Mouse (Mus musculus): ENCODE data around the gene Apobec3. TPM values are rescaled to one million over a fixed set of nuclear protein-coding genes. Genes with fewer than 3 reads are reported as not detected.

The Apobec3 gene
- polyA plus RNA-seq, 1 experiment: 114 TPM

- H3K36me3 ChIP-seq (ENCODE audit: control insufficient read depth, insufficient read depth, low read length, poor library complexity, severe bottlenecking): no peaks in the 10 kb centered on the region
- H3K4me1 ChIP-seq (ENCODE audit: control insufficient read depth, insufficient read depth, low read length): peaks cover 10% of the 10 kb centered on the region
- peak overlapping the region; percentile 80 for H3K27ac ChIP-seq (ENCODE audit: insufficient read depth, low read length)
- H3K9ac ChIP-seq (ENCODE audit: low read depth, poor library complexity, severe bottlenecking): peak overlapping the region; percentile 24; the same call in 1 of the 2 replicates
- no peaks in the 10 kb centered on the region for H3K27me3 ChIP-seq (ENCODE audit: control insufficient read depth, insufficient read depth, low read length, poor library complexity, severe bottlenecking)
- no peaks in the 10 kb centered on the region for H3K9me3 ChIP-seq (replicated peaks; ENCODE audit: control insufficient read depth, insufficient read depth, low read length, poor library complexity, severe bottlenecking)
- TF ChIP-seq CTCF (IDR thresholded peaks at IDR 0.05; ENCODE audit: low read depth, low read length): no peak
- TF ChIP-seq POLR2A (IDR thresholded peaks at IDR 0.05; ENCODE audit: insufficient read depth, low read length): no peak
- TF ChIP-seq EP300 (IDR thresholded peaks at IDR 0.05; ENCODE audit: insufficient read depth, low read depth, low read length): no peak
- peak overlapping the region; percentile 45 for H3K4me3 ChIP-seq (ENCODE audit: low read depth, low read length)
These were observed 12.1 kb upstream of the Apobec3 start for GRCm38 (mm10) chr15:79879319-79879718.

GRCm38 (mm10) chr15:79880477-79880876 is 11.0 kb upstream of the Apobec3 start:
- no peak overlapping the region for H3K27ac ChIP-seq (ENCODE audit: insufficient read depth, low read length)
- no peaks in the 10 kb centered on the region for H3K9me3 ChIP-seq (replicated peaks; ENCODE audit: control insufficient read depth, insufficient read depth, low read length, poor library complexity, severe bottlenecking)
- TF ChIP-seq POLR2A (IDR thresholded peaks at IDR 0.05; ENCODE audit: insufficient read depth, low read length) (no peak), EP300 (IDR thresholded peaks at IDR 0.05; ENCODE audit: insufficient read depth, low read depth, low read length) (no peak), CTCF (IDR thresholded peaks at IDR 0.05; ENCODE audit: low read depth, low read length) (no peak)
- H3K4me1 ChIP-seq (ENCODE audit: control insufficient read depth, insufficient read depth, low read length): peaks cover 7% of the 10 kb centered on the region
- H3K9ac ChIP-seq (ENCODE audit: low read depth, poor library complexity, severe bottlenecking): no peak overlapping the region
- no peaks in the 10 kb centered on the region for H3K36me3 ChIP-seq (ENCODE audit: control insufficient read depth, insufficient read depth, low read length, poor library complexity, severe bottlenecking)
- no peak overlapping the region for H3K4me3 ChIP-seq (ENCODE audit: low read depth, low read length)
- no peaks in the 10 kb centered on the region for H3K27me3 ChIP-seq (ENCODE audit: control insufficient read depth, insufficient read depth, low read length, poor library complexity, severe bottlenecking)

GRCm38 (mm10) chr15:79882623-79883267 is 8.7 kb upstream of the Apobec3 start:
- peak overlapping the region; percentile 58 for H3K4me3 ChIP-seq (ENCODE audit: low read depth, low read length)
- H3K9me3 ChIP-seq (replicated peaks; ENCODE audit: control insufficient read depth, insufficient read depth, low read length, poor library complexity, severe bottlenecking): no peaks in the 10 kb centered on the region
- H3K4me1 ChIP-seq (ENCODE audit: control insufficient read depth, insufficient read depth, low read length): peaks cover 5% of the 10 kb centered on the region
- H3K9ac ChIP-seq (ENCODE audit: low read depth, poor library complexity, severe bottlenecking): peak overlapping the region; percentile 62
- no peaks in the 10 kb centered on the region for H3K27me3 ChIP-seq (ENCODE audit: control insufficient read depth, insufficient read depth, low read length, poor library complexity, severe bottlenecking)
- H3K27ac ChIP-seq (ENCODE audit: insufficient read depth, low read length): peak overlapping the region; percentile 57
- TF ChIP-seq POLR2A (IDR thresholded peaks at IDR 0.05; ENCODE audit: insufficient read depth, low read length) (peak; percentile 14), EP300 (IDR thresholded peaks at IDR 0.05; ENCODE audit: insufficient read depth, low read depth, low read length) (no peak)
- H3K36me3 ChIP-seq (ENCODE audit: control insufficient read depth, insufficient read depth, low read length, poor library complexity, severe bottlenecking): no peaks in the 10 kb centered on the region

GRCm38 (mm10) chr15:79883352-79883822 is 8.1 kb upstream of the Apobec3 start:
- H3K27ac ChIP-seq (ENCODE audit: insufficient read depth, low read length): peak overlapping the region; percentile 79
- peaks cover 5% of the 10 kb centered on the region for H3K4me1 ChIP-seq (ENCODE audit: control insufficient read depth, insufficient read depth, low read length)
- H3K27me3 ChIP-seq (ENCODE audit: control insufficient read depth, insufficient read depth, low read length, poor library complexity, severe bottlenecking): no peaks in the 10 kb centered on the region
- TF ChIP-seq POLR2A (IDR thresholded peaks at IDR 0.05; ENCODE audit: insufficient read depth, low read length): no peak
- TF ChIP-seq CTCF (IDR thresholded peaks at IDR 0.05; ENCODE audit: low read depth, low read length): peak; percentile 61
- TF ChIP-seq EP300 (IDR thresholded peaks at IDR 0.05; ENCODE audit: insufficient read depth, low read depth, low read length): no peak
- peak overlapping the region; percentile 62 for H3K9ac ChIP-seq (ENCODE audit: low read depth, poor library complexity, severe bottlenecking)
- H3K4me3 ChIP-seq (ENCODE audit: low read depth, low read length): peak overlapping the region; percentile 87
- H3K36me3 ChIP-seq (ENCODE audit: control insufficient read depth, insufficient read depth, low read length, poor library complexity, severe bottlenecking): no peaks in the 10 kb centered on the region
- H3K9me3 ChIP-seq (replicated peaks; ENCODE audit: control insufficient read depth, insufficient read depth, low read length, poor library complexity, severe bottlenecking): no peaks in the 10 kb centered on the region

- Histone ChIP-seq H3K4me1 (ENCODE audit: control insufficient read depth, insufficient read depth, low read length) (peaks cover 4% of the 10 kb centered on the region), H3K27me3 (ENCODE audit: control insufficient read depth, insufficient read depth, low read length, poor library complexity, severe bottlenecking) (no peaks in the 10 kb centered on the region), H3K9me3 (replicated peaks; ENCODE audit: control insufficient read depth, insufficient read depth, low read length, poor library complexity, severe bottlenecking) (no peaks in the 10 kb centered on the region), H3K36me3 (ENCODE audit: control insufficient read depth, insufficient read depth, low read length, poor library complexity, severe bottlenecking) (no peaks in the 10 kb centered on the region), H3K27ac (ENCODE audit: insufficient read depth, low read length) (no peak overlapping the region), H3K9ac (ENCODE audit: low read depth, poor library complexity, severe bottlenecking) (no peak overlapping the region), H3K4me3 (ENCODE audit: low read depth, low read length) (no peak overlapping the region)
- TF ChIP-seq CTCF (IDR thresholded peaks at IDR 0.05; ENCODE audit: low read depth, low read length): no peak
- TF ChIP-seq POLR2A (IDR thresholded peaks at IDR 0.05; ENCODE audit: insufficient read depth, low read length): no peak
- no peak for TF ChIP-seq EP300 (IDR thresholded peaks at IDR 0.05; ENCODE audit: insufficient read depth, low read depth, low read length)
These were observed 6.6 kb upstream of the Apobec3 start for GRCm38 (mm10) chr15:79884820-79885219.

- H3K9me3 ChIP-seq (replicated peaks; ENCODE audit: control insufficient read depth, insufficient read depth, low read length, poor library complexity, severe bottlenecking): no peaks in the 10 kb centered on the region
- H3K4me1 ChIP-seq (ENCODE audit: control insufficient read depth, insufficient read depth, low read length): peaks cover 2% of the 10 kb centered on the region
- peak overlapping the region; percentile 64 for H3K27ac ChIP-seq (ENCODE audit: insufficient read depth, low read length)
- TF ChIP-seq POLR2A (IDR thresholded peaks at IDR 0.05; ENCODE audit: insufficient read depth, low read length): no peak
- no peak for TF ChIP-seq EP300 (IDR thresholded peaks at IDR 0.05; ENCODE audit: insufficient read depth, low read depth, low read length)
- TF ChIP-seq CTCF (IDR thresholded peaks at IDR 0.05; ENCODE audit: low read depth, low read length): no peak
- H3K36me3 ChIP-seq (ENCODE audit: control insufficient read depth, insufficient read depth, low read length, poor library complexity, severe bottlenecking): peaks cover 5% of the 10 kb centered on the region
- H3K4me3 ChIP-seq (ENCODE audit: low read depth, low read length): peak overlapping the region; percentile 76
- no peaks in the 10 kb centered on the region for H3K27me3 ChIP-seq (ENCODE audit: control insufficient read depth, insufficient read depth, low read length, poor library complexity, severe bottlenecking)
- peak overlapping the region; percentile 74 for H3K9ac ChIP-seq (ENCODE audit: low read depth, poor library complexity, severe bottlenecking)
These were observed 718 bp downstream of the Apobec3 start for GRCm38 (mm10) chr15:79892213-79892541.

Data from ES-Bruce4 (cell line).